Mouse (Mus musculus) forebrain, embryonic 16.5 days (tissue): ENCODE results near the gene Qtrt1. TPM values are rescaled to one million over a fixed set of nuclear protein-coding genes. Genes with fewer than 3 reads are reported as not detected.
A peak's percentile ranks its signal among the peaks of the same experiment; 100 is the strongest.

Source experiments
- ATAC-seq: fragments of 200-750 bp; cut with Nextera tagmentation; 2 replicates; pipeline ENCODE4 v1.8.0; 2017; ENCODE audit warnings: mild to moderate bottlenecking, moderate library complexity
- H3K27ac ChIP-seq: fragments of 300-500 bp; sonication (generic); 2 replicates; pipeline ENCODE4 v1.5.1; 2014; ENCODE audit warnings: low read length, control low read depth
- H3K27me3 ChIP-seq: fragments of 300-500 bp; sonication (generic); replicated peaks from 2 replicates; pipeline ENCODE4 v1.6.1; 2014; ENCODE audit warnings: low read length; ENCODE audit not compliant: control insufficient read depth, insufficient read depth
- H3K36me3 ChIP-seq: fragments of 300-500 bp; sonication (generic); 2 replicates; pipeline ENCODE4 v1.6.1; 2014; ENCODE audit not compliant: control insufficient read depth, insufficient read depth
- H3K4me1 ChIP-seq: fragments of 300-500 bp; sonication (generic); replicated peaks from 2 replicates; pipeline ENCODE4 v1.6.1; 2014; ENCODE audit warnings: low read length; ENCODE audit not compliant: control insufficient read depth, insufficient read depth
- H3K4me2 ChIP-seq: fragments of 300-500 bp; sonication (generic); 2 replicates; pipeline ENCODE4 v1.6.1; 2014; ENCODE audit warnings: mild to moderate bottlenecking, low read length, control low read depth
- H3K4me3 ChIP-seq: fragments of 300-500 bp; sonication (generic); replicated peaks from 2 replicates; pipeline ENCODE4 v1.5.1; 2014; ENCODE audit warnings: mild to moderate bottlenecking, low read length, control low read depth
- H3K9ac ChIP-seq: fragments of 300-500 bp; sonication (generic); replicated peaks from 2 replicates; pipeline ENCODE4 v1.6.1; 2014; ENCODE audit warnings: low read depth, low read length, control low read depth
- H3K9me3 ChIP-seq: fragments of 300-500 bp; sonication (generic); 2 replicates; pipeline ENCODE4 v1.6.1; 2016; ENCODE audit warnings: low read length; ENCODE audit not compliant: control insufficient read depth
- WGBS: fragments of 180-500 bp; shearing (Covaris S2); extraction: QIAGEN DNeasy Blood & Tissue Kit; methylation state at CpG from one replicate; pipeline ENCODE4 v1.1.7; 2014; 5-methylcytosine and 5-hydroxymethylcytosine counted together
- polyA plus RNA-seq: library from polyadenylated mRNA; unstranded; fragments of >200 nt; fragmentation: Nextera tagmentation; extraction: Ambion mirVana; gene quantifications from 2 replicates; pipeline ENCODE4 v1.2.1, GENCODE M21; 2015

Qtrt1 gene
- polyA plus RNA-seq = 48.4 and 53.8 TPM in 2 replicates

- 2% methylated on average over 53 of the region's 53 CpGs for WGBS
- peak; percentile 95 for ATAC-seq
- H3K27ac ChIP-seq = peak within 1 kb of the TSS; percentile 61
- H3K36me3 ChIP-seq = peaks cover 4% of the 10 kb centered on the region
- H3K4me3 ChIP-seq = peak within 1 kb of the TSS; percentile 88
- H3K4me1 ChIP-seq = peaks cover 16% of the 10 kb centered on the region
- peak within 1 kb of the TSS; percentile 88 for H3K4me2 ChIP-seq
- H3K9ac ChIP-seq = peak within 1 kb of the TSS; percentile 73
- H3K9me3 ChIP-seq = no peaks in the 10 kb centered on the region
- H3K27me3 ChIP-seq = no peaks in the 10 kb centered on the region
These were observed at the start of gene Qtrt1 for GRCm38 (mm10) chr9:21411669-21412550. Gene Qtrt1, plus strand, starts transcription at chr9:21411837.

- peak overlapping the region; percentile 63 for H3K4me2 ChIP-seq
- H3K27me3 ChIP-seq = no peaks in the 10 kb centered on the region
- WGBS = 40% methylated on average over 14 of the region's 14 CpGs
- peaks cover 19% of the 10 kb centered on the region for H3K4me1 ChIP-seq
- H3K27ac ChIP-seq = peak overlapping the region; percentile 84
- peak; percentile 23 for ATAC-seq
- H3K36me3 ChIP-seq = no peaks in the 10 kb centered on the region
- H3K4me3 ChIP-seq = peak overlapping the region; percentile 40
- peak overlapping the region; percentile 35 for H3K9ac ChIP-seq
- H3K9me3 ChIP-seq = no peaks in the 10 kb centered on the region
These were observed 45.0 kb upstream of the Qtrt1 start for GRCm38 (mm10) chr9:21366541-21367220.

GRCm38 (mm10) chr9:21367357-21368111 lies 44.1 kb upstream of the Qtrt1 start, which contains the start of gene Ilf3:
Gene Ilf3, plus strand, starts transcription at chr9:21367871.
- no peaks in the 10 kb centered on the region for H3K9me3 ChIP-seq
- H3K36me3 ChIP-seq = no peaks in the 10 kb centered on the region
- no peaks in the 10 kb centered on the region for H3K27me3 ChIP-seq
- peaks cover 21% of the 10 kb centered on the region for H3K4me1 ChIP-seq
- peak within 1 kb of the TSS; percentile 89 for H3K27ac ChIP-seq
- WGBS = under 1% methylated on average over 53 of the region's 66 CpGs
- peak; percentile 92 for ATAC-seq
- peak within 1 kb of the TSS; percentile 79 for H3K9ac ChIP-seq
- peak within 1 kb of the TSS; percentile 62 for H3K4me3 ChIP-seq
- H3K4me2 ChIP-seq = peak within 1 kb of the TSS; percentile 82

DNA sequence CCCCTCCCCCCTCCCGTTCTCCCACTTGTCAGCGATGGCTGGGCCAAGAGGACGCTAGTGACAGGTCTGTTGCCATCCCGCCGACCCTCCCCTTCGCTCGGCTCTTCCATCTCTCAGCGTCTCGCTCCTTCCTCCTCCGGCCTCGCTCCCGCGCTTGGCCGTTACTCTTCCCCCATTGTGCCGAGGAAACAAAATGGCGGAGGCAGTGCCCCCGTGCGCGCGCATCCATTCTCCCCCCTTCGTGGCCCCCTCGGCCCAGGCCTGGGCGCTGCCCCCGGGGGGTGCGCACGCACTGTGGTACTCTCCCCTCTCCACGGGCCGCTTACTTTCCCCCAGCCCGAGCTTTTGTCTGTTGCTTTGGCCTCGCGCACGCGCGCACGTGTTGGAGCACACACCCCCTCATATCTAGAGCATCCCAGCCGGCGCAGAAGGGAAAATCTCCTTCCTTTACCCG lies 43.5 kb upstream of the Qtrt1 start:
- peak; percentile 55 for ATAC-seq
- WGBS = 0% methylated on average over 36 of the region's 38 CpGs
- peaks cover 3% of the 10 kb centered on the region; the same call in 1 of the 2 replicates for H3K36me3 ChIP-seq
- H3K4me1 ChIP-seq = peaks cover 24% of the 10 kb centered on the region
- H3K9me3 ChIP-seq = no peaks in the 10 kb centered on the region
- no peaks in the 10 kb centered on the region for H3K27me3 ChIP-seq
- peak overlapping the region; percentile 82 for H3K4me2 ChIP-seq
- peak overlapping the region; percentile 79 for H3K9ac ChIP-seq
- H3K27ac ChIP-seq = peak overlapping the region; percentile 89
- peak overlapping the region; percentile 62 for H3K4me3 ChIP-seq

- no peaks in the 10 kb centered on the region for H3K27me3 ChIP-seq
- H3K27ac ChIP-seq = no peak overlapping the region
- H3K4me2 ChIP-seq = peak overlapping the region; percentile 82
- no peak for ATAC-seq
- H3K36me3 ChIP-seq = peaks cover 3% of the 10 kb centered on the region; the same call in 1 of the 2 replicates
- H3K4me1 ChIP-seq = peaks cover 26% of the 10 kb centered on the region
- no peaks in the 10 kb centered on the region for H3K9me3 ChIP-seq
- WGBS = 49% methylated on average over 11 of the region's 11 CpGs
- peak overlapping the region; percentile 79 for H3K9ac ChIP-seq
- peak overlapping the region; percentile 62 for H3K4me3 ChIP-seq
These were observed 42.6 kb upstream of the Qtrt1 start for GRCm38 (mm10) chr9:21369080-21369479.

DNA sequence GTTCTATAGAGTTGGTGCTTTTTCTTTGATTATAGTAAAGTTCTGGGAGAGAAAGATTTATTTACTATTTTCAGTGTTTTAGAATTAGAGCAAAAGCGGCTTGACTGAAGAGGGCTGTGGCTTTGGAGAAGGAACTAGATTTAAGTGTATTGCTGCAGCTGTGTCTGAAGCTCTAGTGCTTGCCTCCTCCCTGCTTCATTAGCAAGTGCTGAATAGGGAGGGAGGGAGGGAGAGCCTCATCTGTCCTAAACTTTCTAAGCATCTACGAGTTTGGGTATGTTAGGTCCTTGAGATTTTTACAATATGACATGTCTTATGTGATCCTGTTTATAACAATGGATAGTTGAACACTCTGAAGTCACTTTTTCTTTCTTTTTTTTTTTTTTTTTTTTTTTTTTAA lies 40.8 kb upstream of the Qtrt1 start:
- 64% methylated on average over 2 of the region's 2 CpGs for WGBS
- Histone ChIP-seq H3K4me3 (no peak overlapping the region), H3K4me1 (peaks cover 26% of the 10 kb centered on the region), H3K36me3 (peaks cover 3% of the 10 kb centered on the region; the same call in 1 of the 2 replicates), H3K27ac (no peak overlapping the region), H3K4me2 (peak overlapping the region; percentile 43), H3K27me3 (no peaks in the 10 kb centered on the region), H3K9ac (no peak overlapping the region), H3K9me3 (no peaks in the 10 kb centered on the region)
- ATAC-seq = no peak

DNA sequence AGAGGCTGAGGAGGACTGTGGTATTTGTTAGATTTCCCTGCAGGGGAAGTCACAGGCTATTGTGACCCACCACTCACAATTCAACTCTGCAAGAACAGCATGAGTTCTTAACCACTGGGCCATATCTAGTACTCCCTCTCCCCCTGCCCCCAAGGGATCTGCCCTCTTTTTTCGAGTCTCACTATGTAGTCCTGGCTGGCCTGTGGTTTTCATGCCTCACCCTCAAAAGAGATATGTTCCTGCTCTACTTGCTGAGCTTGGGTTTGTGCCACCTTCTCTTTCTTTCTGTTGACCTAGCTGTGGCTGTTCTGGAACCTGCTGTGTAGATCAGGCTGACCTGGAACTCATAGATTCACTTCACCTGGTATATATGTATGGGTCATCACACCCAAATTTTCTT lies 39.1 kb upstream of the Qtrt1 start:
- no peak overlapping the region for H3K9ac ChIP-seq
- 100% methylated on average over 1 of the region's 1 CpGs for WGBS
- no peaks in the 10 kb centered on the region for H3K27me3 ChIP-seq

GRCm38 (mm10) chr9:21379195-21379594 lies 32.4 kb upstream of the Qtrt1 start:
- WGBS = 92% methylated on average over 3 of the region's 3 CpGs
- ATAC-seq = no peak
- Histone ChIP-seq H3K9me3 (no peaks in the 10 kb centered on the region), H3K4me2 (no peak overlapping the region), H3K4me3 (no peak overlapping the region), H3K27ac (no peak overlapping the region), H3K27me3 (no peaks in the 10 kb centered on the region), H3K4me1 (peaks cover 14% of the 10 kb centered on the region), H3K9ac (no peak overlapping the region), H3K36me3 (no peaks in the 10 kb centered on the region)

More for the DNA sequence above, 39.1 kb upstream of the Qtrt1 start:
- Histone ChIP-seq H3K4me1 (peaks cover 26% of the 10 kb centered on the region), H3K4me3 (no peak overlapping the region), H3K27ac (no peak overlapping the region), H3K4me2 (no peak overlapping the region), H3K36me3 (peaks cover 3% of the 10 kb centered on the region; the same call in 1 of the 2 replicates), H3K9me3 (no peaks in the 10 kb centered on the region)
- ATAC-seq = no peak
